Mouse (Mus musculus) kidney, adult 18-20 months (tissue): Measurements from ENCODE around the gene Zfp950.

Experiments
- DNase-seq: peaks from one replicate; pipeline ENCODE4 v3.0.0; 2021

Zfp950 gene

GRCm38 (mm10) chr19:61056783-61057410 is 83.7 kb downstream of the Zfp950 start:
- no peak for DNase-seq

- DNase-seq = no peak
Observed at GRCm38 (mm10) chr19:61052786-61053185, 87.9 kb downstream of the Zfp950 start.

- no peak for DNase-seq
Observed at GRCm38 (mm10) chr19:61052008-61052407, 88.6 kb downstream of the Zfp950 start.

- DNase-seq = no peak
Observed at GRCm38 (mm10) chr19:61051151-61051550, 89.5 kb downstream of the Zfp950 start.

GRCm38 (mm10) chr19:61049413-61049812 is 91.2 kb downstream of the Zfp950 start:
- DNase-seq = no peak

- DNase-seq = no peak
Observed at GRCm38 (mm10) chr19:61048646-61049045, 92.0 kb downstream of the Zfp950 start.

GRCm38 (mm10) chr19:61039151-61039550 is 101.5 kb downstream of the Zfp950 start:
- no peak for DNase-seq

GRCm38 (mm10) chr19:61031570-61031969 is 109.1 kb downstream of the Zfp950 start:
- no peak for DNase-seq

GRCm38 (mm10) chr19:61021939-61022566 is 118.6 kb downstream of the Zfp950 start:
- peak; percentile 8 for DNase-seq

GRCm38 (mm10) chr19:61021502-61021901 is 119.1 kb downstream of the Zfp950 start:
- DNase-seq = no peak

- no peak for DNase-seq
Observed at GRCm38 (mm10) chr19:61017477-61018266, 123.0 kb downstream of the Zfp950 start.

- DNase-seq = peak; percentile 23
Observed at GRCm38 (mm10) chr19:61009266-61009665, 131.4 kb downstream of the Zfp950 start.
